Mouse (Mus musculus) bone marrow, adult 2 months (tissue): Measurements from ENCODE around the gene Gm15446.
"Not testable (repeated sequence)": the region's sequence is repeated elsewhere in the genome, so short reads cannot be mapped to it uniquely, and the experiment has no call there.

Experiments used
- CTCF ChIP-seq: fragments of 200-500 bp; IDR thresholded peaks from 2 replicates; pipeline ENCODE4 v1.5.1; 2011; ENCODE audit warnings: low read length, control low read depth; ENCODE audit not compliant: control insufficient read depth, insufficient read depth
- POLR2A ChIP-seq: fragments of 200-500 bp; IDR thresholded peaks from 2 replicates; pipeline ENCODE4 v1.6.1; 2011; ENCODE audit warnings: low read depth, mild to moderate bottlenecking, control low read depth, low read length, borderline replicate concordance; ENCODE audit not compliant: control insufficient read depth

GRCm38 (mm10) chr5:109923261-109924071 lies at the start of gene Gm15446:
- TF ChIP-seq CTCF, POLR2A: not testable (repeated sequence)
